Mouse (Mus musculus) CH12.LX (cell line): ENCODE results near the gene Camta1.

Experiments used
- BHLHE40 ChIP-seq: IDR thresholded peaks from 2 replicates; pipeline ENCODE4 v1.6.1; 2011; ENCODE audit warnings: mild to moderate bottlenecking, low read depth, low read length, improper control_type of control experiment
- CHD1 ChIP-seq: IDR thresholded peaks from 2 replicates; pipeline ENCODE4 v1.6.1; 2012; ENCODE audit warnings: low read depth, low read length, improper control_type of control experiment, inconsistent platforms
- CTCF ChIP-seq, 2 experiments: IDR thresholded peaks in 1 of 2; conservative IDR thresholded peaks in 1 of 2; 2 replicates each; pipeline ENCODE4 v1.5.1; 2011 to 2012; ENCODE audit warnings: low read depth in 2 of 2, low read length in 2 of 2, improper control_type of control experiment in 1 of 2, inconsistent platforms in 1 of 2, mild to moderate bottlenecking in 1 of 2, moderate library complexity in 1 of 2
- JUND ChIP-seq: conservative IDR thresholded peaks from 2 replicates; pipeline ENCODE4 v1.6.1; 2011; ENCODE audit warnings: low read depth, low read length, improper control_type of control experiment
- SMC3 ChIP-seq: IDR thresholded peaks from 2 replicates; pipeline ENCODE4 v1.6.1; 2011; ENCODE audit warnings: low read depth, low read length, improper control_type of control experiment
- ZC3H11A ChIP-seq: IDR thresholded peaks from 2 replicates; pipeline ENCODE4 v1.6.1; 2012; ENCODE audit warnings: low read depth, mild to moderate bottlenecking, inconsistent platforms, low read length, improper control_type of control experiment

DNA sequence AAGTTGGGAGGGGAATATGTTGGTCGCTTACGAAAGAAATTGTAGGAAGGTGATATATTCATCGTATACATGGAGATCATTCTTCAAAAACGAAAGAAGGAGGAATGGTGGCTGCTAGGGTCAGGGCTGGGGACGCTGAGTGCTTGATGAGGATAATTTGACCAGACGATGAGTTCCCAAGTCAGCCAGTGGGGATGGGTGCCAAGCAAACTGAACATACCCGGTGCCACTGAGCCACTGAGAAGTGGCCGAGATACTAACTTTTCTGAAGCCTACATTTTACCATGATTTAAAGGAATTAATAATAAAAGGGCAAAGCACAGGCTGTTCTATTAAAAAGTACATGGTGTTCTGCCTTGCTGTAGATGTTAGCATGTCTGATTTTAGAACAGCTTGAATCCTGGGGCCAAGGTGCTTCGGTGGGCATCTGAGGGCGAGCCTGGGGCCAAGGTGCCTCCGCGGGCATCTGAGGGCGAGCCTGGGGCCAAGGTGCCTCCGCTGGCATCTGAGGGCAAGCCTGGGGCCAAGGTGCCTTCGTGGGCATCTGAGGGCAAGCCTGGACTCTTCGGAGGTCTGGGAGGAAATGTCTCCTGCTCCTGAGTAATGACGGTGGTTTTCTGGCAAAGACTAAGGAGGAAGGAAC lies 40.5 kb upstream of the Camta1 start:
- no peak for TF ChIP-seq BHLHE40
- TF ChIP-seq CHD1: no peak
- TF ChIP-seq CTCF (conservative IDR thresholded peaks at IDR 0.05 in 1 of 2, IDR thresholded peaks at IDR 0.05 in 1 of 2; ENCODE audit: low read depth in 2 of 2, low read length in 2 of 2): no peak
- no peak for TF ChIP-seq JUND
- TF ChIP-seq SMC3: no peak
- TF ChIP-seq ZC3H11A: no peak
